Mouse (Mus musculus): ENCODE results near the gene Tmem160. TPM values are rescaled to one million over a fixed set of nuclear protein-coding genes. Genes with fewer than 3 reads are reported as not detected.

The Tmem160 gene
- total RNA-seq, 2 experiments from 2014 or later, result 70.3 to 77.9 TPM

GRCm38 (mm10) chr7:16492211-16492610 lies 39.6 kb downstream of the Tmem160 start:
- DNase-seq, result no peak

GRCm38 (mm10) chr7:16493361-16493760 lies 40.8 kb downstream of the Tmem160 start:
- peak; percentile 63 for DNase-seq

DNA sequence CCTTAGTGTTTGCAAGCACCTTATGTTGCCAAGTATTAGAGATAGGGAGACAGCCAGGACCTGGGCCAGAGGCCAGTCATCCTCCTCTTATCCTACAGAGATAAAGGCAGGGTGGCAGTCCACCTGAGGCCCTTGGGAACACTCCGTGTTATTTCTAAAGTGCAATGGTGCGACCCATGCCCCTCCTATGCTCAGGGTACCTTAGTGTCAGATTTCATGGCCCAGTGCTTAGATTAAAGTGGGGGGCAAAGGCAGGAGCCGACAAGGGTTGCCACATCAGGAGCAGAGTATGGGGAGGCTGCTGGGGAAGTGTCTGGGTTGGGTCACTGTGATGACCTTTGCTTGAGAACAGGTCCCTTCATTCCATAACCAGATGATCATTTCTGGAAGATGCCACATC lies 43.7 kb downstream of the Tmem160 start:
- no peak for DNase-seq

- no peak for DNase-seq
Observed at GRCm38 (mm10) chr7:16499671-16500104, 47.1 kb downstream of the Tmem160 start.

DNA sequence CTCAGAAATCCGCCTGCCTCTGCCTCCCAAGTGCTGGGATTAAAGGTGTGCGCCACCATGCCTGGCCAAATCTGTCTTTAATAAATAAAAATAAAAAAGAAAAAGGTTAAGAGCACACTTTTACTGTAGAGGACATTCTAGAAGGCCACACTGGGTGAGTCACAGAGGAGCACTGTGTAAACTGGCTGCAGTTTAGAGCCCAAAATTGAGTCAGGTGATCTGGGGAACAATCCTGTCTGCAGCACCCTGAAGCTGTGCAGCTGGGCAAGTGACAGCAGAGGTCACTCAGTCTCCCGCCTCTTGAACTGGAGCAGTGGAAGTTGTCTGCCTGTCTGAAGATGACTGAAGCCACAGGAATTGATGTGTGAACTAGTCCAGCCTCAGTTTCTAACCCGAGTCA lies 49.0 kb downstream of the Tmem160 start:
- no peak for DNase-seq

DNA sequence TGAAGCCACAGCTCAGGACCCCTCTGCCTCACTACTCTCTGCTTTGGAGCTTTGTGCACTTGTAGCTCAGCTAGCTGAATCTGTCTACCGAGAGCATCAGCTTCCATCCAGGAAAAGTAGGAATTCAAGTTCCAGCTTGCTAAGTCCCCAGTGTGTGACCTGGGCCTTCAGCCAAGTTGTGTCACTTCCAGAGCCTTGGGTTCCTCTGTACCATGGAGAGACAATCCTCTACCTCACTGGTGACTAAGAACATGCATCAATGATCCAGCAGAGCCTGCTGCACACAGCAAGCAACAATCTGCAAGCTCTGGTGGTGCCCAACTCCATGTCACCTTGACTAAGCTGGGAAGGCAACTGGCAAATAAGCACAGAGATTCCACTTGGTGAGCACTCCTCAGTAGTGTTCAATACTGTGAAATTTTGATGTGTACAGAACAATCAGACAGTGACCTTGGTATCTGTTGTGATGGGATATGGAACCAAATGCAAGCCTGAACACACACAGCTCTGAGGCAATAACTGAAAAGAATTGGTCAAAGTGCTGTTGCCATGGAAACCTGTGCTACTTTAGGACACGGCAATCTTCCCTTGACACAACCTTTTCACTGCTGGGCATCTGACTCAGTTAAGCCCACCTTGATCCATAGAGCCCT lies 52.1 kb downstream of the Tmem160 start:
- peak; percentile 42 for DNase-seq

Other genes with a start within 250 kb of the Tmem160 start
- gene Dhx34, start 230.7 kb upstream of the Tmem160 start, total RNA-seq (2021), result 10 to 100 TPM in 1 of 2 experiments, 1 to 10 TPM in 1; 9.5 to 11.0 TPM
- gene C5ar2, start 208.6 kb upstream of the Tmem160 start, total RNA-seq (2021), result under 1 TPM; 0.45 to 0.50 TPM
- 1 to 10 TPM; 1.8 to 1.9 TPM for gene C5ar1, start 193.2 kb upstream of the Tmem160 start, total RNA-seq (2021)
- 10 to 100 TPM; 12.5 to 13.6 TPM for gene Inafm1, start 179.2 kb upstream of the Tmem160 start, total RNA-seq (2021)
- gene Ccdc9, start 166.0 kb upstream of the Tmem160 start, total RNA-seq (2021), result 10 to 100 TPM; 39.4 to 43.1 TPM
- gene Bbc3, start 144.4 kb upstream of the Tmem160 start, total RNA-seq (2021), result 1 to 10 TPM; 7.0 to 9.0 TPM
- gene Sae1, start 65.0 kb upstream of the Tmem160 start, total RNA-seq (2021), result 100 to 1,000 TPM; 105 to 110 TPM
- 10 to 100 TPM; 36.8 to 39.3 TPM for gene Zc3h4, start 51.9 kb upstream of the Tmem160 start, total RNA-seq (2021)
- not detected for gene Npas1, start 24.9 kb downstream of the Tmem160 start, total RNA-seq (2021)
- gene Arhgap35, start 162.2 kb downstream of the Tmem160 start, total RNA-seq (2021), result 10 to 100 TPM; 71.9 to 74.5 TPM
- under 1 TPM; 0.38 to 0.64 TPM for gene Ceacam15, start 222.9 kb downstream of the Tmem160 start, total RNA-seq (2021)

All from heart, postnatal 4 days (tissue).